Mouse (Mus musculus) layer of hippocampus, postnatal 14 days (tissue): ENCODE data around the gene 4930412O13Rik. TPM values are rescaled to one million over a fixed set of nuclear protein-coding genes. Genes with fewer than 3 reads are reported as not detected.

Source experiments
- DNase-seq, 2 experiments: peaks; one replicate each; pipeline ENCODE4 v3.0.0; 2021 to 2022; ENCODE audit warnings: low spot score in 2 of 2, mixed read lengths in 1 of 2
- total RNA-seq, 2 experiments: library from RNA; stranded (reverse); gene quantifications; 2 replicates each; pipeline ENCODE4 v1.2.3; 2021

Gene 4930412O13Rik
- total RNA-seq, 2 experiments from 2014 or later: not detected

GRCm38 (mm10) chr2:9896097-9896770 lies 15.2 kb downstream of the 4930412O13Rik start:
- DNase-seq: no peak

GRCm38 (mm10) chr2:9897846-9898245 lies 16.8 kb downstream of the 4930412O13Rik start:
- DNase-seq: no peak

- DNase-seq: no peak
Measured at GRCm38 (mm10) chr2:9903854-9904560, 23.0 kb downstream of the 4930412O13Rik start.

- no peak for DNase-seq
Measured at GRCm38 (mm10) chr2:9905995-9906394, 24.9 kb downstream of the 4930412O13Rik start.

GRCm38 (mm10) chr2:9917602-9918001 lies 36.5 kb downstream of the 4930412O13Rik start:
- peak in 1 of 2 experiments; percentile 16 for DNase-seq

GRCm38 (mm10) chr2:9918691-9919471 lies 37.8 kb downstream of the 4930412O13Rik start:
- no peak for DNase-seq

- no peak for DNase-seq
Measured at GRCm38 (mm10) chr2:9926194-9926904, 45.3 kb downstream of the 4930412O13Rik start.

GRCm38 (mm10) chr2:9926905-9927283 lies 45.8 kb downstream of the 4930412O13Rik start:
- no peak for DNase-seq

Other genes with a start within 250 kb of the 4930412O13Rik start
- gene 9230102O04Rik, start 8.3 kb downstream of the 4930412O13Rik start, total RNA-seq: not detected
- gene Gata3, start 8.8 kb downstream of the 4930412O13Rik start, total RNA-seq: under 1 TPM; 0.44 to 0.79 TPM
- gene Taf3, start 167.3 kb downstream of the 4930412O13Rik start, total RNA-seq: 10 to 100 TPM; 11.8 to 12.9 TPM
- 100 to 1,000 TPM; 304 to 314 TPM for gene Atp5c1, start 199.3 kb downstream of the 4930412O13Rik start, total RNA-seq
- 10 to 100 TPM; 12.3 to 15.3 TPM for gene Kin, start 199.3 kb downstream of the 4930412O13Rik start, total RNA-seq